Mouse (Mus musculus) erythroblast, embryonic 14.5 days (primary cell): ENCODE measurements around the gene Eepd1.

Experiments
- GATA1 ChIP-seq: IDR thresholded peaks from 2 replicates; pipeline ENCODE4 v1.6.1; 2012; ENCODE audit warnings: low read length, inconsistent platforms, mixed read lengths
- TAL1 ChIP-seq: IDR thresholded peaks from 3 replicates; pipeline ENCODE4 v1.6.1; 2012; ENCODE audit warnings: low read length, inconsistent platforms, mixed read lengths

DNA sequence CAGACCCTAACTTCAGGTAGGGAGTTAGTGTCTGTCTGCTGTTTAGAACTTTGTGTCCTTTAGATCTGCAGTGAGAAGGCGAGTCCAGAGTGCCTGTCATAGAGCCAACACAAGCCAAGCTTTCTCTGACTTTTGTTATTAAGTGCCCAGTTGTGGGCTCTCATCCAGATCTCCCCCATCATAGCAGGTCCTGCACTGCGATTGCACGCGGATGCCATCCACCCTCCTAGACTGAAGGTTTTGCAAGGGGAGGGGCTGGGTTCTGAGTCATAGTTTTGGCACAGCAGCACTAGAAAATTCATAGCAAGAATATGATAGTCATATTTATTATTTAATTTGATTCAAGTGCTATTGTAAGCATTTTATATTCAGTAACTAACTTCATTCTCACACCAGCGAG is 12.6 kb downstream of the Eepd1 start:
- no peak for TF ChIP-seq GATA1
- TF ChIP-seq TAL1: no peak
